In the genomic region with DNA sequence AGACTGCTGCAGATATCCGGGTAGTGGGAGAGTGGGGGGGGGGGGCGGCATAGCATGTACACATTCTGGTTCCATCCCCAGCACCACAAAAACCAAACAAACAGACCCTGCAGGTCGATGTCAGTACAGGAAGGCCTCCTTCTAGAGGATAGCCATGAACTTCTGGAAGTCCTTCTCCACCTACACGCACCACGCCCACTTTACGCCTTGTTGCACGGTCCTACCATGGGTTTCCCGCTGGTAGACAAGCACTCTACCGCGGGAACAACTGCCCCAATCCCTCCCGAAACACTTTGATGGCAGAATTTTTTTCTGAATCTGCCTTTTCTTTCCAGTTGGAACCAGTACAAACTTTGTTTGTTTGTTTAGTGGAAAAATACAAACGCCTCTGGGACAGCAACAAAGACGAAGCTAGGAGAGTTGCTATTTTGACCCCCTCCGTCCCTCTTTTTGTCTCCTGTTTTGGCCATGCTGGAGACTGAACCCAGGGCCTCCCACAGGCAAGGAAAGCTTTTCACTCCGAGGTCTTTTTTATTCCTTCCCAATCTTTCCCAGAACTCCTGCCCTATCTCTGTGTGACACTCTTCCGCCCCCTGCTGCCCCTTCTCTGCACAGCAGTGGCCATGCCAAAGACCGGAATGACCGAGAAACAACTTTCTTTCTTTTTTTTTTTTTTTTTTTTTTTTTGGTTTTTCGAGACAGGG, we compare ENCODE assay signal across 9 mouse cellular contexts. TPM values are rescaled to one million over a fixed set of nuclear protein-coding genes. Genes with fewer than 3 reads are reported as not detected.
DNase-seq lines count a peak whose midpoint lies in the region; ATAC-seq and TF ChIP-seq lines count a peak whose summit lies in the region.
"Had no signal": no experiment of that assay in that cellular context is flagged by ENCODE, and none has a peak within 500 bp of the region (broad histone marks: within the 10 kb centered on the region; RNA-seq: fewer than 3 reads in every experiment).

No protein-coding gene starts in this region.

- TF ChIP-seq EP300 in CH12.LX (IDR thresholded peaks at IDR 0.05; ENCODE audit: low read length): no peak
- no peak for TF ChIP-seq EP300 in heart, postnatal 0 days (IDR thresholded peaks at IDR 0.05; ENCODE audit: low read depth)

- H3K79me2 ChIP-seq in CH12.LX (replicated peaks; ENCODE audit: control insufficient read depth, extremely low read depth, insufficient read depth, poor library complexity, severe bottlenecking): no peaks in the 10 kb centered on the region

- H3K27me3 ChIP-seq in CH12.LX (replicated peaks): peaks cover 90% of the 10 kb centered on the region
- H3K27me3 ChIP-seq in forebrain, embryonic 11.5 days (ENCODE audit: control insufficient read depth, insufficient read depth, low read length): no peaks in the 10 kb centered on the region
- H3K27me3 ChIP-seq in heart, postnatal 0 days (ENCODE audit: control insufficient read depth, insufficient read depth, low read length): no peaks in the 10 kb centered on the region

- H3K27ac ChIP-seq in CH12.LX (ENCODE audit: insufficient read depth, low read depth): no peak overlapping the region
- no peak overlapping the region for H3K27ac ChIP-seq in forebrain, embryonic 11.5 days (ENCODE audit: low read depth, low read length)
- H3K27ac ChIP-seq in heart, postnatal 0 days (ENCODE audit: low read depth): no peak overlapping the region

- no peaks in the 10 kb centered on the region for H3K36me3 ChIP-seq in CH12.LX (replicated peaks in 1 of 2; ENCODE audit: control insufficient read depth in 1 of 2, insufficient read depth in 1 of 2, low read length in 1 of 2)
- no peaks in the 10 kb centered on the region for H3K36me3 ChIP-seq in forebrain, embryonic 11.5 days (ENCODE audit: control insufficient read depth, insufficient read depth, low read length)
- H3K36me3 ChIP-seq in heart, postnatal 0 days (replicated peaks; ENCODE audit: control insufficient read depth, insufficient read depth, low read length): no peaks in the 10 kb centered on the region

- TF ChIP-seq POLR2A in CH12.LX (IDR thresholded peaks at IDR 0.05; ENCODE audit: low read depth, low read length): no peak

- TF ChIP-seq RAD21 in CH12.LX (IDR thresholded peaks at IDR 0.05; ENCODE audit: low read depth, low read length): peak; percentile 78

- H3K9me3 ChIP-seq in CH12.LX (replicated peaks; ENCODE audit: low read length): no peaks in the 10 kb centered on the region
- no peaks in the 10 kb centered on the region for H3K9me3 ChIP-seq in forebrain, embryonic 11.5 days (ENCODE audit: control insufficient read depth, low read length)
- no peaks in the 10 kb centered on the region for H3K9me3 ChIP-seq in heart, postnatal 0 days (replicated peaks; ENCODE audit: control insufficient read depth, low read length)

- in situ Hi-C loops in CH12.LX (cut with MboI; ENCODE audit: low pct_ligation_motif_present, low pct_unique_long_range_greater_than_20kb, low sequenced_read_pairs): no loop called here

- H3K4me3 ChIP-seq in CH12.LX (replicated peaks in 1 of 3; ENCODE audit: low read depth in 2 of 3, low read length in 2 of 3, poor library complexity in 1 of 3): peak overlapping the region in 1 of 3 experiments; percentile 8
- H3K4me3 ChIP-seq in forebrain, embryonic 11.5 days (ENCODE audit: low read depth, low read length): no peak overlapping the region
- 0 out of 2 replicates have a peak overlapping the region, but pooled peaks have one; percentile 11 for H3K4me3 ChIP-seq in heart, postnatal 0 days (ENCODE audit: low read depth, low read length)

- no peak for ATAC-seq in forebrain, embryonic 11.5 days (replicated peaks; ENCODE audit: low FRiP score)
- peak; percentile 78 for ATAC-seq in heart, postnatal 0 days (ENCODE audit: insufficient read depth, low read depth)

- peak in 1 of 2 experiments; percentile 87; a peak in 3 of 4 replicates for TF ChIP-seq CTCF in CH12.LX (conservative IDR thresholded peaks at IDR 0.05 in 1 of 2, IDR thresholded peaks at IDR 0.05 in 1 of 2; ENCODE audit: low read depth in 2 of 2, low read length in 2 of 2)
- peak; percentile 92 for TF ChIP-seq CTCF in heart, postnatal 0 days (IDR thresholded peaks at IDR 0.05; ENCODE audit: low read depth)

- peaks cover 0 to 11% of the 10 kb centered on the region in 2 experiments; a peak in 3 of 4 replicates for H3K4me1 ChIP-seq in CH12.LX (ENCODE audit: control insufficient read depth in 1 of 2, insufficient read depth in 2 of 2)
- no peaks in the 10 kb centered on the region for H3K4me1 ChIP-seq in forebrain, embryonic 11.5 days (replicated peaks; ENCODE audit: control insufficient read depth, insufficient read depth, low read length)
- H3K4me1 ChIP-seq in heart, postnatal 0 days (ENCODE audit: control insufficient read depth, insufficient read depth): peaks cover 5% of the 10 kb centered on the region; the same call in 1 of the 2 replicates

- H3K9ac ChIP-seq in CH12.LX (ENCODE audit: insufficient read depth, low read depth): peak overlapping the region; percentile 40; the same call in 1 of the 2 replicates
- H3K9ac ChIP-seq in forebrain, embryonic 11.5 days (ENCODE audit: low read length): peak overlapping the region; percentile 30; the same call in 1 of the 2 replicates
- peak overlapping the region; percentile 34; the same call in 1 of the 2 replicates for H3K9ac ChIP-seq in heart, postnatal 0 days (replicated peaks; ENCODE audit: low read depth, low read length)

- H3K4me2 ChIP-seq in CH12.LX (ENCODE audit: insufficient read depth, low read depth, poor library complexity, severe bottlenecking): peak overlapping the region; percentile 99
- peak overlapping the region; percentile 28; the same call in 1 of the 2 replicates for H3K4me2 ChIP-seq in forebrain, embryonic 11.5 days (ENCODE audit: low read depth, low read length, severe bottlenecking)
- peak overlapping the region; percentile 44 for H3K4me2 ChIP-seq in heart, postnatal 0 days (ENCODE audit: low read depth, low read length)

- dilution Hi-C loops in CH12.LX (cut with MboI; ENCODE audit: extremely low pct_ligation_motif_present, extremely low pct_unique_long_range_greater_than_20kb, low sequenced_read_pairs): no loop called here

- DNase-seq in CH12.LX (ENCODE audit: extremely low read depth): peak; percentile 42
- peak; percentile 82 for DNase-seq in brain, adult 2 months (ENCODE audit: low read depth, low spot score)
- DNase-seq in forebrain, embryonic 11.5 days (ENCODE audit: low spot score): peak; percentile 90
- peak; percentile 88 for DNase-seq in heart, postnatal 0 days (ENCODE audit: low spot score)
- peak; percentile 89 for DNase-seq in layer of hippocampus, adult 11-12 months (ENCODE audit: low spot score)
- DNase-seq in lung, adult 18-20 months: peak; percentile 80 to 86
- peak; percentile 87 for DNase-seq in retina, postnatal 1 day
- DNase-seq in urinary bladder, adult 18-20 months (ENCODE audit: low spot score in 2 of 2): peak; percentile 76 to 78

- WGBS in forebrain, embryonic 11.5 days: 5% methylated on average over 18 of the region's 19 CpGs
- WGBS in heart, postnatal 0 days: 15% methylated on average over 18 of the region's 19 CpGs

TF ChIP-seq in CH12.LX, 34 proteins besides CTCF, POLR2A, EP300 and RAD21:
- peak; percentile 94 for TF ChIP-seq ZNF384 (IDR thresholded peaks at IDR 0.05; ENCODE audit: low read depth, low read length)
- peak; percentile 49; the same call in 1 of the 2 replicates for TF ChIP-seq IRF4 (IDR thresholded peaks at IDR 0.05; ENCODE audit: low read depth, low read length)
- TF ChIP-seq SMC3 (IDR thresholded peaks at IDR 0.05; ENCODE audit: low read depth, low read length): peak; percentile 73
- no peak for TF ChIP-seq MXI1 (IDR thresholded peaks at IDR 0.05; ENCODE audit: low read depth, low read length)

RNA-seq across cellular contexts. Expression of a gene that starts 4.0 kb away (rescaled TPM):
- not detected in 2 replicates for total RNA-seq in CH12.LX (2012; rRNA removed)
- total RNA-seq in CH12.LX (2014; rRNA removed): not detected in 2 replicates
- polyA plus RNA-seq in CH12.LX (2012; ENCODE audit: insufficient read length, low read depth): not detected in 2 replicates
- polyA plus RNA-seq in forebrain, embryonic 11.5 days (2014; fragmentation: Nextera tagmentation; extraction: Ambion mirVana): not detected in 2 replicates
- not detected in 2 replicates for total RNA-seq in heart, postnatal 0 days (2014; rRNA removed; ENCODE audit: low replicate concordance)
- 0.08 TPM in 1 of 2 replicates, not detected in the other for polyA plus RNA-seq in heart, postnatal 0 days (2015; fragmentation: Nextera tagmentation; extraction: Ambion mirVana)
- polyA plus RNA-seq: gonadal fat pad, adult 2 months had no signal

RNA-seq across cellular contexts. Expression of a gene that starts 8.0 kb away (rescaled TPM):
- total RNA-seq in CH12.LX (2012; rRNA removed): not detected in 2 replicates
- not detected in 2 replicates for total RNA-seq in CH12.LX (2014; rRNA removed)
- polyA plus RNA-seq in CH12.LX (2012; ENCODE audit: insufficient read length, low read depth): 0.09 and 0.11 TPM in 2 replicates
- 9.3 and 12.6 TPM in 2 replicates for polyA plus RNA-seq in forebrain, embryonic 11.5 days (2014; fragmentation: Nextera tagmentation; extraction: Ambion mirVana)
- total RNA-seq in heart, postnatal 0 days (2014; rRNA removed; ENCODE audit: low replicate concordance): 23.7 and 24.7 TPM in 2 replicates
- 15.1 and 16.8 TPM in 2 replicates for polyA plus RNA-seq in heart, postnatal 0 days (2015; fragmentation: Nextera tagmentation; extraction: Ambion mirVana)

RNA-seq across cellular contexts. Expression of a gene that starts 8.1 kb away (rescaled TPM):
- total RNA-seq in CH12.LX (2012; rRNA removed): 0.38 TPM in 1 of 2 replicates, not detected in the other
- total RNA-seq in CH12.LX (2014; rRNA removed): not detected in 2 replicates
- polyA plus RNA-seq in CH12.LX (2012; ENCODE audit: insufficient read length, low read depth): not detected in 2 replicates
- 13.9 and 17.7 TPM in 2 replicates for polyA plus RNA-seq in forebrain, embryonic 11.5 days (2014; fragmentation: Nextera tagmentation; extraction: Ambion mirVana)
- total RNA-seq in heart, postnatal 0 days (2014; rRNA removed; ENCODE audit: low replicate concordance): 7.3 TPM in 1 of 2 replicates, not detected in the other
- polyA plus RNA-seq in heart, postnatal 0 days (2015; fragmentation: Nextera tagmentation; extraction: Ambion mirVana): 17.8 and 18.8 TPM in 2 replicates

RNA-seq across cellular contexts. Expression of a gene that starts 19.1 kb away (rescaled TPM):
- total RNA-seq in CH12.LX (2012; rRNA removed) (96.4 and 104 TPM in 2 replicates), CH12.LX (2014; rRNA removed) (83.3 and 101 TPM in 2 replicates)
- 90.5 and 103 TPM in 2 replicates for polyA plus RNA-seq in CH12.LX (2012; ENCODE audit: insufficient read length, low read depth)
- polyA plus RNA-seq in forebrain, embryonic 11.5 days (2014; fragmentation: Nextera tagmentation; extraction: Ambion mirVana): 33.6 and 44.1 TPM in 2 replicates
- 64.7 and 102 TPM in 2 replicates for total RNA-seq in heart, postnatal 0 days (2014; rRNA removed; ENCODE audit: low replicate concordance)
- 15.8 and 17.7 TPM in 2 replicates for polyA plus RNA-seq in heart, postnatal 0 days (2015; fragmentation: Nextera tagmentation; extraction: Ambion mirVana)

RNA-seq across cellular contexts. Expression of a gene that starts 33.5 kb away (rescaled TPM):
- total RNA-seq in CH12.LX (2012; rRNA removed): 104 and 107 TPM in 2 replicates
- total RNA-seq in CH12.LX (2014; rRNA removed): 15.7 and 24.9 TPM in 2 replicates
- polyA plus RNA-seq in CH12.LX (2012; ENCODE audit: insufficient read length, low read depth): 309 and 372 TPM in 2 replicates
- 168 and 175 TPM in 2 replicates for polyA plus RNA-seq in forebrain, embryonic 11.5 days (2014; fragmentation: Nextera tagmentation; extraction: Ambion mirVana)
- total RNA-seq in heart, postnatal 0 days (2014; rRNA removed; ENCODE audit: low replicate concordance): 33.6 and 35.9 TPM in 2 replicates
- polyA plus RNA-seq in heart, postnatal 0 days (2015; fragmentation: Nextera tagmentation; extraction: Ambion mirVana): 31.5 and 32.6 TPM in 2 replicates

Comparison
In these comparisons a context has a peak if more than half of its experiments do, and no peak if none do; other contexts are left out.
1. H3K4me2 ChIP-seq: peak in every context shown above with its lines; median percentile 99 in CH12.LX; 44 in heart, postnatal 0 days; 28 in forebrain, embryonic 11.5 days.
2. RNA of a gene that starts 8.1 kb away (polyA plus RNA-seq): 17.8 to 18.8 TPM in heart, postnatal 0 days and 13.9 to 17.7 TPM in forebrain, embryonic 11.5 days; not detected in CH12.LX; every median in the first group is over 10 times any median in the second.
3. Peak in every context shown above with its lines, with median percentiles within 50 percentile points of each other: DNase-seq and H3K9ac ChIP-seq.